Mouse (Mus musculus) bone marrow, adult 2 months (tissue): ENCODE results near the gene Cnot6.
A peak's percentile ranks its signal among the peaks of the same experiment; 100 is the strongest.

Experiments used
- CTCF ChIP-seq: fragments of 200-500 bp; IDR thresholded peaks from 2 replicates; pipeline ENCODE4 v1.5.1; 2011; ENCODE audit warnings: low read length, control low read depth; ENCODE audit not compliant: control insufficient read depth, insufficient read depth
- POLR2A ChIP-seq: fragments of 200-500 bp; IDR thresholded peaks from 2 replicates; pipeline ENCODE4 v1.6.1; 2011; ENCODE audit warnings: low read depth, mild to moderate bottlenecking, control low read depth, low read length, borderline replicate concordance; ENCODE audit not compliant: control insufficient read depth

DNA sequence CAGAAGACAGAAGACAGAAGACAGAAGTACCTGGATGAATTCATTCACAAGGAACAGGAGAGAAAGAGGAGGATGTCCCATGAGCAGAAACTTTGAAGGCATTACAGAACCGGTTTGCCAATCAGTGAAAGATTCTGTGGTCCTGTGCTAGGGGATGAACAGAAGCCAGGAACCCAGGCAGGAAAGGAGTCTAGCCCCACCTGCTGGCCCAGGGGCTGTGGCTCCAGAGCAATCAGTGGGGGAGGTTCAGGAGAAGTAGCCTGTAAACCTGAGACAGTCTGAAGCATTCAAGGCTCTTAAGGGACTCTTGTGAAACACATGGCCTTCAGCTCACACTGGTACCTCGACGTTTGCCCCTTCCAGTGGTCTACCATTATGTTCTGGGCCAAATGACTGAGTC is 81.4 kb downstream of the Cnot6 start:
- TF ChIP-seq POLR2A (no peak), CTCF (peak; percentile 24)
